Mouse (Mus musculus) myocyte (in vitro differentiated cells): ENCODE data around the gene Tbk1.

Source experiments
- CEBPB ChIP-seq: IDR thresholded peaks from 2 replicates; pipeline ENCODE4 v1.6.1; 2011; ENCODE audit warnings: mild to moderate bottlenecking, moderate library complexity; ENCODE audit not compliant: poor library complexity, insufficient read depth, severe bottlenecking
- MYOG ChIP-seq, 3 experiments: IDR thresholded peaks; one replicate each; pipeline ENCODE4 v1.6.1; 2011; ENCODE audit warnings: control low read depth in 2 of 3, low read depth in 2 of 3, mild to moderate bottlenecking in 2 of 3; ENCODE audit not compliant: insufficient read length in 2 of 3, control insufficient read depth in 1 of 3, insufficient read depth in 1 of 3
- POLR2A ChIP-seq: IDR thresholded peaks from one replicate; pipeline ENCODE4 v1.6.1; 2011; ENCODE audit warnings: low read depth, mild to moderate bottlenecking, control low read depth, moderate library complexity; ENCODE audit not compliant: insufficient read length
- POLR2AphosphoS2 ChIP-seq: IDR thresholded peaks from one replicate; pipeline ENCODE4 v1.6.1; 2011; ENCODE audit warnings: low read depth, control low read depth; ENCODE audit not compliant: insufficient read length

DNA sequence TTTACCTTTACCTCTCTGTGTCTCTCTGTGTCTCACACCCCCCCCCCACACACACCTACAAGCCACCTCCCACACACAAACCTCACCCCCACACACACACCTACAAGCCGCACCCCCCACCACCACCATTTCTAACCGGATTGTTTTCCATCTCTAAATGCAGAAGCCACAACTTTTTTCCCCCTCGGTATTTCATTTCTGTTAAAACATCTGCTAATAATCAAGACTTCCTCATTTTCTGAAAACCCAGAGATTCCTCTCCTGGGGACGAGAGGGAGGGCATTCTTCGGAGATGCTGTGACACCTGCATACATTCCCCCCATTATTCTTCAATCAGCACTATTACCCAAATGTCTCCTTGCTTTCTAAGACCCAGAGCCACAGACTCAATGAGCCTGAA lies 55.0 kb downstream of the Tbk1 start:
- TF ChIP-seq CEBPB (no peak), POLR2A (no peak), MYOG (IDR thresholded peaks at IDR 0.05; ENCODE audit: control insufficient read depth in 1 of 3, insufficient read depth in 1 of 3, insufficient read length in 2 of 3, low read depth in 2 of 3) (no peak), POLR2AphosphoS2 (no peak)
